Mouse (Mus musculus) cortical plate, adult 2 months (tissue): ENCODE data around the gene Actl7a. TPM values are rescaled to one million over a fixed set of nuclear protein-coding genes. Genes with fewer than 3 reads are reported as not detected.

Source experiments
- H3K27ac ChIP-seq: fragments of 200-500 bp; 2 replicates; pipeline ENCODE4 v1.5.1; 2012; ENCODE audit warnings: low read length, control low read depth, inconsistent platforms; ENCODE audit not compliant: insufficient read depth
- H3K4me1 ChIP-seq: fragments of 200-500 bp; 2 replicates; pipeline ENCODE4 v1.6.1; 2011; ENCODE audit warnings: low read length; ENCODE audit not compliant: control insufficient read depth, insufficient read depth
- H3K4me3 ChIP-seq: fragments of 200-500 bp; 2 replicates; pipeline ENCODE4 v1.5.1; 2011; ENCODE audit warnings: mild to moderate bottlenecking, low read length, control low read depth; ENCODE audit not compliant: insufficient read depth
- CTCF ChIP-seq: fragments of 200-500 bp; IDR thresholded peaks from 2 replicates; pipeline ENCODE4 v1.5.1; 2011; ENCODE audit warnings: mild to moderate bottlenecking, control low read depth, low read length; ENCODE audit not compliant: insufficient read depth; ENCODE audit errors: extremely low read depth
- POLR2A ChIP-seq: fragments of 200-500 bp; IDR thresholded peaks from 2 replicates; pipeline ENCODE4 v1.6.1; 2011; ENCODE audit warnings: mild to moderate bottlenecking, low read length, control low read depth; ENCODE audit not compliant: insufficient read depth; ENCODE audit errors: extremely low read depth
- polyA plus RNA-seq: library from polyadenylated mRNA; depleted of rRNA; stranded (reverse); fragments of >200 nt; gene quantifications from 2 replicates; pipeline ENCODE4 v1.2.3, GENCODE M21; 2012; rRNA removed

The Actl7a gene
- polyA plus RNA-seq = not detected in 2 replicates

DNA sequence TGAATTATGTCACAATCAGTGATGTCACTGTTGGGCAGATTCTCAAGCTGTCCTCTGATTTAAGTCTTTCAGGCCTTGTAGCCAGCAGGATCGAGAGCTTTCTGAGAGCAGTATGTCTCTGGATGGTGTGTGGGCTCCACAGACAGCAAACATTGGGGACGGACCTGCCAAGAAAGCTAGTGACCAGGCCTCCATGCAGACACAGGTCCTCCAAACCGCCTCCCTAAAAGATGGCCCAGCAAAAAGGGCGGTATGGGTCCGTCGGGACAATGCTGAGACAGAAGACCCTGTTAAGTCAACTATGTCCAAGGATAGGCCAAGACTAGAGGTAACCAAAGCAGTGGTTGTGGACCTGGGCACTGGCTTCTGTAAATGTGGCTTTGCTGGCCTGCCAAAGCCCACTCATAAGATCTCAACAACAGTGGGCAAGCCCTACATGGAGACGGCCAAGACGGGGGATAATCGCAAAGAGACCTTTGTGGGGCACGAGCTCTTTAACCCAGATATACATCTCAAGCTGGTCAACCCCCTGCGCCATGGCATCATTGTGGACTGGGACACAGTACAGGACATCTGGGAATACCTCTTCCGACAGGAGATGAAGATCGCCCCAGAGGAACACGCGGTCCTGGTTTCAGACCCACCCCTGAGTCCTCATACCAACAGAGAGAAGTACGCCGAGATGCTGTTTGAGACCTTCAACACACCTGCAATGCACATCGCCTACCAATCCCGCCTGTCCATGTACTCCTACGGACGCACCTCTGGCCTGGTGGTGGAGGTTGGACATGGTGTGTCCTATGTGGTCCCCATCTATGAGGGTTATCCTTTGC lies at the start of gene Actl7a:
Actl7a (plus strand) TSS at position 51 of the 833 bp plus-strand sequence.
- Histone ChIP-seq H3K4me1 (no peaks in the 10 kb centered on the region), H3K4me3 (no peak within 1 kb of the TSS)
- TF ChIP-seq CTCF (no peak), POLR2A (no peak)

DNA sequence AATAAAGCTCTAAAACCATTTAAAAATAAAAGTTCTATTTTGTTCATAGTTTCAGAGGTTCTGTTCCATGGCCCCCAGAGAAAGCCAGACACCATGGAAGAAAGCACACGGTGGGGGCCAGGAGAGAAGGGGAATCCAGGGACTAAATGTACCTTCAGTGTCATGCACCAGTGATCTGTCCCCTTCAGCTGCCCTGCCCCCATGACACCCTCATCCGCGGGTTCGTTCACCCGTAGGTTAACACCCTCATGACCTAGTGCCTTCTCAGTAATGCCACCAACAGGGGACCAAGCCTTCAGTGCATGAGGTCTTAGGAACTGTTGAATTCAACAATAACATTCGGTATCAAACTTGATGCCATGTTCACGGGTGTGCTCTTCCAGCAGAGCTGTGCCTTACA lies 46.8 kb upstream of the Actl7a start:
- H3K27ac ChIP-seq = no peak overlapping the region
- no peak overlapping the region for H3K4me3 ChIP-seq
- no peak for TF ChIP-seq POLR2A
- no peak for TF ChIP-seq CTCF
- no peaks in the 10 kb centered on the region for H3K4me1 ChIP-seq

More for the DNA sequence above, at the start of gene Actl7a:
- no peak within 1 kb of the TSS for H3K27ac ChIP-seq

DNA sequence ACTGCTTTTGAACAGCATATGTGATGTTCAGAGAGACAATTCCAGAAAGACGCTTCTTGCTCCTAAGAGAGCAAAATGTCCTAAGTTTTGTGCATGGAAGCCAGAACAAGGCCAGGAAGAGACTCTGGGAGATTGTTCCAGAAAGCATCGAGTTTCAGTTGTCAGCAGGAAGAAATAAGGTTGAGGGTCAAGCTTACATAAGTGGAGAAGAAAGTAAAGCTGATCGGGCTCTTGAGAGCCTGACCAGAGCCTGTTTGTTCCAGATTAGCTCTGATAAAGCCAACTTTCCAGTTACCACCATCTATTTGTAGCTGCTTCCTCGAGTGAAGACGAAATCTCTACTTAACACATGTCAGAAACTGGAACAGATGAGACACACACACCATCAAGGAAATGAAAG lies 44.5 kb upstream of the Actl7a start:
- Histone ChIP-seq H3K27ac (no peak overlapping the region), H3K4me1 (no peaks in the 10 kb centered on the region), H3K4me3 (no peak overlapping the region)
- TF ChIP-seq POLR2A (no peak), CTCF (no peak)

DNA sequence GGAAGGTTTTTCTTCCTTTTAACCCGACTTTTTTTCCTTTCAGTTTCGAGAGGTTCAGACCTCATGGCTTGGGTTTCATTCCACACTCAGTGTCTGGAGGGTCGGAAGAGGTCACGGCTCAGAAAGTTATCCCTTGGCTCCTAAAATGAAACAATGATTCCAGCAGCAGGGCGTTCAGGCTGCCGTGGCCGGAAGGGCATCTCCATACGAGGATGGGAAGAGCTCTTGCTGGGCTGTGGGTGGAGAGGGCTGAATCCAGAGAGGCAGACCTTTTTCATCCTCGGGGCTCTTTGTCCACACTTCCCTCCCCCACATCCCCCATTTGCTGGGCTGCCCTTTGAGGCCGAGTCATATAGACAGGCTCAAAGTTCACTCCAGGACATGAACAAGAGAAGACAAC lies 41.0 kb upstream of the Actl7a start:
- Histone ChIP-seq H3K27ac (no peak overlapping the region), H3K4me3 (no peak overlapping the region), H3K4me1 (no peaks in the 10 kb centered on the region)
- no peak for TF ChIP-seq POLR2A
- no peak for TF ChIP-seq CTCF

DNA sequence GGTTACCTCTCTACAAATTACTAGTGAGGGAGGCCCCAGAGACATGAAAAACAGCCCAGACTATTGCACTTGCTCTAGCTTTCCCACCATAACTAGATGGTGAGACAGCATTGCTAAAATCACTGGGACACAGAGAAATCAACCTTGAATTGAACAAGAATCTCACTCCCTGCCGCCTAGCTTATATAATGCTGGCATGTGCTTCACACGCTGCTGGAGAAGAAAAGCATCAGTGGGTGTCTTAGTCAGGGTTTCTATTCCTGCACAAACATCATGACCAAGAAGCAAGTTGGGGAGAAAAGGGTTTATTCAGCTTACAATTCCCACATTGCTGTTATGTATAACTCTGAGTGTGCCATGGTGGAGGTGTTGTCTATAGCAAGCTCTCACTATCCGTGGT lies 30.1 kb upstream of the Actl7a start:
- TF ChIP-seq POLR2A (no peak), CTCF (no peak)
- peaks cover 3% of the 10 kb centered on the region for H3K4me1 ChIP-seq
- H3K4me3 ChIP-seq = no peak overlapping the region
- peak overlapping the region; percentile 81 for H3K27ac ChIP-seq

DNA sequence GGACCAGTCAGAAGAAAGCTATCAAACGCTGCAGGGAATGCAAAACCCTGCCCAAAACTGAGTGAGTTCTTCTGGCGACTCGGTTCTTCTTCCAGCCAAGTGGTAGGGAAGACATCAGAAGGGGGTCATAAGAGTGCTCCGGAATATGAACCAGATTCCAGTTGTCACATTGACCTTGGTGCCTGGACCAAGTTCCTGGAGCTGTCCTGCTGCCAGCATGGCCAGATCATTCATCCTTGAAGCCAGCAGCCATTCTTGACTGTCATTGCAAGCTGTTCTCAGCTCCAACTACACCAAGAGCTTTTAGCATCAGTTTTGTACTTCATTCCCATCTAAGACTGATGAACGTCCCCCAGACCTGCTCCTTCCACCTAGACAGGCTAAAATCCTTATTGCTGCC lies 26.4 kb upstream of the Actl7a start:
- H3K4me3 ChIP-seq = no peak overlapping the region
- no peak overlapping the region for H3K27ac ChIP-seq
- no peak for TF ChIP-seq CTCF
- TF ChIP-seq POLR2A = no peak
- peaks cover 6% of the 10 kb centered on the region for H3K4me1 ChIP-seq

DNA sequence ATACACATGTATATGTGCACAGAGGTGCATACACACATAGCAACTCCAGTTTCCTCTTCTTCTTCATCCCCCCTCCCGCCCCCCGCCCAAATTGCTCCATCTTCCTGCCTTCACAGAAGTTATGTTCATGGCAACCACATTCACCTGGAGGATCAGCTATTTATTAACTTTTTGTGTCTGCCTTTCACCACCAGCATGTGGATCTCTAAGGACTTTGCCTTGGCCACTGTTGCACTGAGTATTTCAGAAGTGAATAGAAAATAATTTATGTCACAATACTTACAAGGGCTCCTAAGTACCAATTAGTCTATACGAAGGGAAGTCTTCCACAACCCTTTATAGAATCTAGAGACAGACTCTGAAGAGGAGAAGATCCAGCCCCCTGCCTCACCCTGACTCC lies 25.3 kb upstream of the Actl7a start:
- Histone ChIP-seq H3K27ac (no peak overlapping the region), H3K4me1 (peaks cover 4% of the 10 kb centered on the region), H3K4me3 (no peak overlapping the region)
- TF ChIP-seq CTCF = no peak
- no peak for TF ChIP-seq POLR2A

DNA sequence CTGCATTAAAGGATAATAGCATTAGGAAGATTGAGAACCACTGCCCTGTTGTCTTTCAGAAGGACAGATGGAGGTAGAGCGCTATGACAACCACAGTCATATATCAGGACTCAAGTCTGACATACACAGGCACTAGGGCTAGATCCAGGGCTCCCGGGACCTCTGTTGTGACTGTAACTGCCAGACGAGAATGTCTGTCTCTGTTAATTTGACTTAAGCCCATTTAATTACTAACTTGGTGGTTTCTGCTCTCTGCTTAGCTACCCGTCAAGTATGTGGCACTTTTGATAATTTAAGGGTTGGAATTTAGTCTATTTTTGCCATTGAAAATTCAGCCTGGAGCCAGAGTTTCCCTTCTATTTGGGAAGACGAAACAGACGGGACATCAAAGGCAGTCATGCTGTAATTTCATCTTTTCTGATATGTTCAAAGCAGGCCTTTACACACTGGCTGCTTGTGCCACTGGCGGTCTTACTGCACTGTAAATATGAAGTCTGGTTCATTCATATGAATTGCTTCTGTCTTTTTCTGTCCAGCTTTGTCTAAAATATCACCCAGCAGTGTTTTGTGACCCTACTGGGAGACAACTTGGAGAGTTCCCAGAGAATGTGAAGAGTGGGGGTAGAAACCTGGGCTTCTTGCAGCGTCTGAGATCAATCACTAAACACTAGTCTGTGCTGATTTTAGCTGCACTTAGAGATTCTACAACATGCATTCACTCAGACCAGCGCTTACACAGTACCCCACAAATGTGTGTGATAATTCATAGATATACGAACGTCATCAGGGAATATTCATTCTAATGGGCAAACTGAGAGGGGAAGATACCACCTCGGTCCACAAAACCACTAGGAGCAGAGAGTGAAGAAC lies 24.4 kb upstream of the Actl7a start:
- peaks cover 2% of the 10 kb centered on the region; the same call in 1 of the 2 replicates for H3K4me1 ChIP-seq
- TF ChIP-seq POLR2A (no peak), CTCF (no peak)
- no peak overlapping the region for H3K4me3 ChIP-seq
- no peak overlapping the region for H3K27ac ChIP-seq

DNA sequence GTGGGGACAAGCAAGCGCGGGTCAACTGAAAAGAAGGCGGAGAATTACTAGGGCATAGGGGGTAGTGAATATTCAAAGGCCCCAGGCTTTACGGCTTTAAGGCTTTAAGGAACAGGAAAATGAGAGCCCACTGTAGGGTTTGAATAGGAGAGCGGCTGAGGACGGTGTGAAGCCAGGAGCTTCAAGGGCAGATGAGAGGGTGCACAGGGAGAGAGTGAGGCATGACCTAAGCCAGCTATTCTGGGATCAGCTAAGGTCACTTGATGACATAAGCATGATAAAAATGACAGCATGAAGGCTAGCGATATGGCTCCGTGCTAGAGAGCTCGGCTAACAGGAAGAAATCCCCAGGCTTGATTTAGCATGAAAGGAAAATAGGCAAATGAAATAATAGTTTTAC lies 23.8 kb upstream of the Actl7a start:
- Histone ChIP-seq H3K4me1 (peaks cover 2% of the 10 kb centered on the region; the same call in 1 of the 2 replicates), H3K4me3 (no peak overlapping the region), H3K27ac (no peak overlapping the region)
- TF ChIP-seq CTCF (no peak), POLR2A (no peak)
